ENCODE assay signal across 18 mouse cellular contexts in genomic region chr11:5858723-5859122, GRCm38 (mm10). TPM values are rescaled to one million over a fixed set of nuclear protein-coding genes. Genes with fewer than 3 reads are reported as not detected.
DNase-seq lines count a peak whose midpoint lies in the region; ATAC-seq and TF ChIP-seq lines count a peak whose summit lies in the region.
"Had no signal": no experiment of that assay in that cellular context is flagged by ENCODE, and none has a peak within 500 bp of the region (broad histone marks: within the 10 kb centered on the region; RNA-seq: fewer than 3 reads in every experiment).

No protein-coding gene starts in this region.

- no peak for DNase-seq in kidney, postnatal 0 days (ENCODE audit: low spot score)
- no peak for DNase-seq in kidney, postnatal 4 days
- no peak for DNase-seq in midbrain, postnatal 0 days (ENCODE audit: low spot score)
- DNase-seq in midbrain, embryonic 14.5 days = no peak
- DNase-seq in G1E (ENCODE audit: low spot score) = no peak
- DNase-seq in cerebellum, adult 18-20 months = no peak
- no peak for DNase-seq in adrenal gland, adult 2 months
- DNase-seq: cerebellum, postnatal 25 days; heart, adult 11 months; heart, postnatal 14 days; kidney, postnatal 36 days; lung, postnatal 14 days; right cerebral cortex, postnatal 25 days; thymus, postnatal 25 days had no signal

- ATAC-seq in kidney, postnatal 0 days (replicated peaks; ENCODE audit: low FRiP score, low read depth) = no peak
- no peak for ATAC-seq in midbrain, postnatal 0 days (ENCODE audit: low FRiP score)
- no peak for ATAC-seq in midbrain, embryonic 14.5 days (ENCODE audit: low FRiP score, low TSS enrichment)
- ATAC-seq in G1E (ENCODE audit: extremely low read depth, insufficient number of reproducible peaks, low FRiP score, poor library complexity, severe bottlenecking) = no peak
- ATAC-seq: inflammation-experienced regulatory T-cells, adult 6 months; midbrain, embryonic 13.5 days had no signal

- no peak overlapping the region for H3K9ac ChIP-seq in kidney, postnatal 0 days (ENCODE audit: low read depth, low read length)
- no peak overlapping the region for H3K9ac ChIP-seq in midbrain, postnatal 0 days (replicated peaks; ENCODE audit: low read length, poor library complexity, severe bottlenecking)
- H3K9ac ChIP-seq in midbrain, embryonic 14.5 days (replicated peaks; ENCODE audit: low read length) = no peak overlapping the region
- H3K9ac ChIP-seq: limb, embryonic 13.5 days; midbrain, embryonic 13.5 days had no signal

- peaks cover 21% of the 10 kb centered on the region; the same call in 1 of the 2 replicates for H3K4me1 ChIP-seq in kidney, postnatal 0 days (replicated peaks; ENCODE audit: insufficient read depth, low read length)
- no peaks in the 10 kb centered on the region for H3K4me1 ChIP-seq in midbrain, postnatal 0 days (ENCODE audit: insufficient read depth, low read length)
- peaks cover 4% of the 10 kb centered on the region; the same call in 1 of the 2 replicates for H3K4me1 ChIP-seq in midbrain, embryonic 14.5 days (ENCODE audit: control insufficient read depth, insufficient read depth, low read length)
- 0 out of 2 replicates have a peak, but pooled peaks cover 2% of the 10 kb centered on the region for H3K4me1 ChIP-seq in G1E (ENCODE audit: insufficient read depth, low read depth, low read length)
- peaks cover 2% of the 10 kb centered on the region; the same call in 1 of the 2 replicates for H3K4me1 ChIP-seq in small intestine, adult 2 months (ENCODE audit: control insufficient read depth, insufficient read depth, insufficient read length, low read length)

- H3K36me3 ChIP-seq in kidney, postnatal 0 days (ENCODE audit: insufficient read depth, low read length) = no peaks in the 10 kb centered on the region
- no peaks in the 10 kb centered on the region for H3K36me3 ChIP-seq in midbrain, postnatal 0 days (ENCODE audit: insufficient read depth, low read length)
- no peaks in the 10 kb centered on the region for H3K36me3 ChIP-seq in midbrain, embryonic 14.5 days (ENCODE audit: control insufficient read depth, insufficient read depth, low read length)
- no peaks in the 10 kb centered on the region for H3K36me3 ChIP-seq in G1E (replicated peaks)
- H3K36me3 ChIP-seq in small intestine, adult 2 months (ENCODE audit: control insufficient read depth, insufficient read depth, low read length) = no peaks in the 10 kb centered on the region
- H3K36me3 ChIP-seq: limb, embryonic 13.5 days; midbrain, embryonic 13.5 days had no signal

- no peak overlapping the region for H3K4me3 ChIP-seq in kidney, postnatal 0 days (replicated peaks; ENCODE audit: low read depth, low read length)
- no peak overlapping the region for H3K4me3 ChIP-seq in midbrain, postnatal 0 days (ENCODE audit: low read depth, low read length)
- no peak overlapping the region for H3K4me3 ChIP-seq in midbrain, embryonic 14.5 days (replicated peaks; ENCODE audit: low read depth, low read length)
- H3K4me3 ChIP-seq in G1E (ENCODE audit: low read depth, low read length) = no peak overlapping the region
- H3K4me3 ChIP-seq in small intestine, adult 2 months (ENCODE audit: low read depth, low read length) = no peak overlapping the region
- H3K4me3 ChIP-seq: limb, embryonic 13.5 days; midbrain, embryonic 13.5 days had no signal

- H3K9me3 ChIP-seq in kidney, postnatal 0 days (replicated peaks; ENCODE audit: low read length) = no peaks in the 10 kb centered on the region
- H3K9me3 ChIP-seq in midbrain, postnatal 0 days (ENCODE audit: low read length) = no peaks in the 10 kb centered on the region
- no peaks in the 10 kb centered on the region for H3K9me3 ChIP-seq in midbrain, embryonic 14.5 days (ENCODE audit: control insufficient read depth, low read length)
- peaks cover 3% of the 10 kb centered on the region; the same call in 1 of the 2 replicates for H3K9me3 ChIP-seq in G1E (replicated peaks)
- H3K9me3 ChIP-seq: midbrain, embryonic 13.5 days had no signal

- no peak for TF ChIP-seq POLR2A in small intestine, adult 2 months (IDR thresholded peaks at IDR 0.05; ENCODE audit: low read depth, low read length)

- H3K27ac ChIP-seq in kidney, postnatal 0 days = no peak overlapping the region
- H3K27ac ChIP-seq in midbrain, postnatal 0 days (ENCODE audit: low read depth, low read length) = no peak overlapping the region
- no peak overlapping the region for H3K27ac ChIP-seq in midbrain, embryonic 14.5 days (replicated peaks; ENCODE audit: low read depth, low read length)
- no peak overlapping the region for H3K27ac ChIP-seq in small intestine, adult 2 months (ENCODE audit: insufficient read depth, low read depth, low read length)
- H3K27ac ChIP-seq: limb, embryonic 13.5 days; midbrain, embryonic 13.5 days had no signal

- WGBS in kidney, postnatal 0 days = 87% methylated on average over 1 of the region's 1 CpGs
- WGBS in midbrain, postnatal 0 days = 93% methylated on average over 1 of the region's 1 CpGs
- WGBS in midbrain, embryonic 14.5 days = 69% methylated on average over 1 of the region's 1 CpGs
- 81% methylated on average over 1 of the region's 1 CpGs for WGBS in small intestine, adult 2 months

- H3K4me2 ChIP-seq in kidney, postnatal 0 days (ENCODE audit: low read length) = no peak overlapping the region
- no peak overlapping the region for H3K4me2 ChIP-seq in midbrain, postnatal 0 days (ENCODE audit: low read depth, low read length, poor library complexity, severe bottlenecking)
- H3K4me2 ChIP-seq in midbrain, embryonic 14.5 days (ENCODE audit: low read length) = no peak overlapping the region
- H3K4me2 ChIP-seq: limb, embryonic 13.5 days; midbrain, embryonic 13.5 days had no signal

- H3K27me3 ChIP-seq in kidney, postnatal 0 days (ENCODE audit: insufficient read depth, low read length) = no peaks in the 10 kb centered on the region
- H3K27me3 ChIP-seq in midbrain, postnatal 0 days (ENCODE audit: insufficient read depth, low read length) = peaks cover 26% of the 10 kb centered on the region
- peaks cover 23% of the 10 kb centered on the region; the same call in 1 of the 2 replicates for H3K27me3 ChIP-seq in midbrain, embryonic 14.5 days (ENCODE audit: control insufficient read depth, insufficient read depth, low read length)
- H3K27me3 ChIP-seq in G1E (ENCODE audit: insufficient read depth, low read length) = peaks cover 41% of the 10 kb centered on the region
- H3K27me3 ChIP-seq in small intestine, adult 2 months (ENCODE audit: control insufficient read depth, insufficient read depth, low read length) = peaks cover 15% of the 10 kb centered on the region; the same call in 1 of the 2 replicates

- peak; percentile 47 for TF ChIP-seq CTCF in kidney, postnatal 0 days (IDR thresholded peaks at IDR 0.05; ENCODE audit: low read depth)
- peak; percentile 30 for TF ChIP-seq CTCF in midbrain, postnatal 0 days (IDR thresholded peaks at IDR 0.05)
- peak; percentile 44 for TF ChIP-seq CTCF in G1E (IDR thresholded peaks at IDR 0.05; ENCODE audit: low read depth, low read length)
- peak; percentile 38; the same call in 1 of the 2 replicates for TF ChIP-seq CTCF in small intestine, adult 2 months (IDR thresholded peaks at IDR 0.05; ENCODE audit: extremely low read depth, insufficient read length, insufficient replicate concordance, low read depth, low read length)

RNA-seq across cellular contexts. Expression of gene Aebp1, which starts 3.0 kb away (rescaled TPM):
- polyA plus RNA-seq in kidney, postnatal 0 days (2015; fragmentation: Nextera tagmentation; extraction: Ambion mirVana) = 33.9 and 38.6 TPM in 2 replicates
- total RNA-seq in midbrain, postnatal 0 days (2014; rRNA removed) = 19.8 and 29.7 TPM in 2 replicates
- 25.8 and 28.9 TPM in 2 replicates for polyA plus RNA-seq in midbrain, postnatal 0 days (2015; fragmentation: Nextera tagmentation; extraction: Ambion mirVana)
- 0.23 and 8.5 TPM in 2 replicates for polyA plus RNA-seq in midbrain, embryonic 14.5 days (2014; fragmentation: Nextera tagmentation; extraction: Ambion mirVana)
- total RNA-seq in G1E (2014; fragmentation: Nextera tagmentation) (not detected in 2 replicates), G1E (2017) (0.17 TPM in 1 of 2 replicates, not detected in the other)
- polyA plus RNA-seq in G1E (2012) = not detected in 2 replicates
- polyA plus RNA-seq in small intestine, adult 2 months (2012; rRNA removed) = 12.4 and 14.2 TPM in 2 replicates
- 100 to 1,000 TPM; 390 to 452 TPM for total RNA-seq in adrenal gland, adult 2 months (2021)
- polyA plus RNA-seq in adrenal gland, adult 2 months (2012; rRNA removed) = 526 and 692 TPM in 2 replicates

RNA-seq across cellular contexts. Expression of gene Pold2, which starts 19.4 kb away (rescaled TPM):
- 74.4 and 82.6 TPM in 2 replicates for polyA plus RNA-seq in kidney, postnatal 0 days (2015; fragmentation: Nextera tagmentation; extraction: Ambion mirVana)
- total RNA-seq in midbrain, postnatal 0 days (2014; rRNA removed) = 21.3 and 30.3 TPM in 2 replicates
- 41.1 and 47.7 TPM in 2 replicates for polyA plus RNA-seq in midbrain, postnatal 0 days (2015; fragmentation: Nextera tagmentation; extraction: Ambion mirVana)
- polyA plus RNA-seq in midbrain, embryonic 14.5 days (2014; fragmentation: Nextera tagmentation; extraction: Ambion mirVana) = 42.5 and 46.6 TPM in 2 replicates
- 47.5 and 55.5 TPM in 2 replicates for total RNA-seq in G1E (2014; fragmentation: Nextera tagmentation)
- 30.1 and 39.4 TPM in 2 replicates for total RNA-seq in G1E (2017)
- polyA plus RNA-seq in G1E (2012) = 295 and 362 TPM in 2 replicates
- 132 and 133 TPM in 2 replicates for polyA plus RNA-seq in small intestine, adult 2 months (2012; rRNA removed)
- total RNA-seq in adrenal gland, adult 2 months (2021) = 10 to 100 TPM; 38.1 to 51.8 TPM
- polyA plus RNA-seq in adrenal gland, adult 2 months (2012; rRNA removed) = 192 and 223 TPM in 2 replicates

RNA-seq across cellular contexts. Expression of gene Polm, which starts 20.9 kb away (rescaled TPM):
- 7.8 and 8.7 TPM in 2 replicates for polyA plus RNA-seq in kidney, postnatal 0 days (2015; fragmentation: Nextera tagmentation; extraction: Ambion mirVana)
- total RNA-seq in midbrain, postnatal 0 days (2014; rRNA removed) = 6.6 and 10.7 TPM in 2 replicates
- 5.7 and 6.2 TPM in 2 replicates for polyA plus RNA-seq in midbrain, postnatal 0 days (2015; fragmentation: Nextera tagmentation; extraction: Ambion mirVana)
- 4.9 and 5.2 TPM in 2 replicates for polyA plus RNA-seq in midbrain, embryonic 14.5 days (2014; fragmentation: Nextera tagmentation; extraction: Ambion mirVana)
- total RNA-seq in G1E (2014; fragmentation: Nextera tagmentation) (32.1 and 38.3 TPM in 2 replicates), G1E (2017) (15.4 and 16.6 TPM in 2 replicates)
- polyA plus RNA-seq in G1E (2012) = 38.2 and 48.7 TPM in 2 replicates
- polyA plus RNA-seq in small intestine, adult 2 months (2012; rRNA removed) = 23.2 and 37.7 TPM in 2 replicates
- 1 to 10 TPM; 5.6 to 7.6 TPM for total RNA-seq in adrenal gland, adult 2 months (2021)
- 28.5 and 28.7 TPM in 2 replicates for polyA plus RNA-seq in adrenal gland, adult 2 months (2012; rRNA removed)

RNA-seq across cellular contexts. Expression of gene Myl7, which starts 39.9 kb away (rescaled TPM):
- 1.6 and 1.9 TPM in 2 replicates for polyA plus RNA-seq in kidney, postnatal 0 days (2015; fragmentation: Nextera tagmentation; extraction: Ambion mirVana)
- total RNA-seq in midbrain, postnatal 0 days (2014; rRNA removed) = not detected in 2 replicates
- polyA plus RNA-seq in midbrain, postnatal 0 days (2015; fragmentation: Nextera tagmentation; extraction: Ambion mirVana) = 0.31 TPM in 1 of 2 replicates, not detected in the other
- not detected in 2 replicates for polyA plus RNA-seq in midbrain, embryonic 14.5 days (2014; fragmentation: Nextera tagmentation; extraction: Ambion mirVana)
- not detected in 2 replicates for total RNA-seq in G1E (2014; fragmentation: Nextera tagmentation)
- not detected in 2 replicates for total RNA-seq in G1E (2017)
- polyA plus RNA-seq in G1E (2012) = not detected in 2 replicates
- polyA plus RNA-seq in small intestine, adult 2 months (2012; rRNA removed) = 4.3 and 9.7 TPM in 2 replicates
- total RNA-seq in adrenal gland, adult 2 months (2021) = not detected
- polyA plus RNA-seq in adrenal gland, adult 2 months (2012; rRNA removed) = 0.47 TPM in 1 of 2 replicates, not detected in the other
- polyA plus RNA-seq: inflammation-experienced regulatory T-cells, adult 6 months had no signal

RNA-seq across cellular contexts. Expression of gene Pgam2, which starts 55.2 kb away (rescaled TPM):
- polyA plus RNA-seq in kidney, postnatal 0 days (2015; fragmentation: Nextera tagmentation; extraction: Ambion mirVana) = 111 and 121 TPM in 2 replicates
- total RNA-seq in midbrain, postnatal 0 days (2014; rRNA removed) = not detected in 2 replicates
- polyA plus RNA-seq in midbrain, postnatal 0 days (2015; fragmentation: Nextera tagmentation; extraction: Ambion mirVana) = 2.9 and 3.8 TPM in 2 replicates
- polyA plus RNA-seq in midbrain, embryonic 14.5 days (2014; fragmentation: Nextera tagmentation; extraction: Ambion mirVana) = 2.1 and 2.3 TPM in 2 replicates
- 1.6 and 1.8 TPM in 2 replicates for total RNA-seq in G1E (2014; fragmentation: Nextera tagmentation)
- 0.22 TPM in 1 of 2 replicates, not detected in the other for total RNA-seq in G1E (2017)
- 1.5 and 2.6 TPM in 2 replicates for polyA plus RNA-seq in G1E (2012)
- polyA plus RNA-seq in small intestine, adult 2 months (2012; rRNA removed) = 0.35 TPM in 1 of 2 replicates, not detected in the other
- total RNA-seq in adrenal gland, adult 2 months (2021) = not detected
- not detected in 2 replicates for polyA plus RNA-seq in adrenal gland, adult 2 months (2012; rRNA removed)

Comparison
In these comparisons a context has a peak if more than half of its experiments do, and no peak if none do; other contexts are left out.
1. RNA of gene Aebp1, which starts 3.0 kb away (polyA plus RNA-seq): 526 to 692 TPM in adrenal gland, adult 2 months; 33.9 to 38.6 TPM in kidney, postnatal 0 days, 25.8 to 28.9 TPM in midbrain, postnatal 0 days, 12.4 to 14.2 TPM in small intestine, adult 2 months, 0.23 to 8.5 TPM in midbrain, embryonic 14.5 days and not detected in G1E; every median in the first group is over 10 times any median in the second.
2. Peak in every context shown above with its lines, with median percentiles within 50 percentile points of each other: CTCF ChIP-seq.